Mouse (Mus musculus): ENCODE measurements around the gene Nol9. TPM values are rescaled to one million over a fixed set of nuclear protein-coding genes. Genes with fewer than 3 reads are reported as not detected.

The Nol9 gene
- polyA plus RNA-seq, 2 experiments = 9.8 to 11.5 TPM

DNA sequence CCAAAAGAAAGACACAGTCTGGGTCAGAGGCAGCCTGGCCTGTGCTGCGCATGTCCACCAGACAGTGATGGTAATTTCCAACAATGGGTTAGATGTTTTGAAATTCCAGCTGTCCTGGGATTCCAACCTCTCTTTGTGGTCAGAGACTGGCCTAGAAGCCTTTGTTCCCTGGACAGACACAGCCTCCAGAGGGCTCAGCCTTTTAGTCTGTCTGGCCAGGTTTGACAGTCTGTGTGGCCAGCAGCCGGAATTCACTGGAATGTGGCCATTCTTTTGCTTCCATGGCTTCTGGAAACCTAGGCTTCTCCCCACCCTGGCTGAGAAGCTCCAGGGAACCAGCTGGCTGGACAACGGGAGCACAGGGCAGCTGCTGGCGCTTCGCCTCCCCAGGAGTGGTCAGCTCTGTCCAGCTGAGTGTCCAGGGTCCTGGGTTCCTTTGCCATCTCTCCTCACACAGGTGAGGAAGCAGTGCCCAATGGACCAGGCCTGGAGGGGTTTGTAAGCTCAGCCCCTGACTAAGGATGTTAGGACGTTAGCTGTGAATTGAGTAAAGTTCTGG is 29.1 kb downstream of the Nol9 start:
- Histone ChIP-seq H3K4me1 (replicated peaks; ENCODE audit: control insufficient read depth in 2 of 2, insufficient read depth in 2 of 2, low read length in 1 of 2) (no peaks in the 10 kb centered on the region), H3K36me3 (replicated peaks; ENCODE audit: control insufficient read depth, insufficient read depth, low read depth) (no peaks in the 10 kb centered on the region), H3K27me3 (ENCODE audit: control insufficient read depth, insufficient read depth, low read length) (no peaks in the 10 kb centered on the region), H3K27ac (no peak overlapping the region), H3K4me2 (ENCODE audit: low read depth) (no peak overlapping the region), H3K9me3 (ENCODE audit: control insufficient read depth, low read length) (no peaks in the 10 kb centered on the region), H3K9ac (replicated peaks) (no peak overlapping the region), H3K4me3 (ENCODE audit: insufficient read depth in 1 of 2, low read depth in 2 of 2, low read length in 2 of 2) (no peak overlapping the region)
- whole genome bisulfite sequencing (ENCODE audit: insufficient replicate concordance) = 75% methylated on average over 6 of the region's 6 CpGs
- no peak for ATAC-seq (ENCODE audit: insufficient read depth)
- no peak for DNase-seq (ENCODE audit: low read depth in 3 of 3, low spot score in 3 of 3)
- no peak for TF ChIP-seq CTCF (IDR thresholded peaks at IDR 0.05; ENCODE audit: low read depth)
- no peak for TF ChIP-seq EP300 (IDR thresholded peaks at IDR 0.05; ENCODE audit: low read depth)

DNA sequence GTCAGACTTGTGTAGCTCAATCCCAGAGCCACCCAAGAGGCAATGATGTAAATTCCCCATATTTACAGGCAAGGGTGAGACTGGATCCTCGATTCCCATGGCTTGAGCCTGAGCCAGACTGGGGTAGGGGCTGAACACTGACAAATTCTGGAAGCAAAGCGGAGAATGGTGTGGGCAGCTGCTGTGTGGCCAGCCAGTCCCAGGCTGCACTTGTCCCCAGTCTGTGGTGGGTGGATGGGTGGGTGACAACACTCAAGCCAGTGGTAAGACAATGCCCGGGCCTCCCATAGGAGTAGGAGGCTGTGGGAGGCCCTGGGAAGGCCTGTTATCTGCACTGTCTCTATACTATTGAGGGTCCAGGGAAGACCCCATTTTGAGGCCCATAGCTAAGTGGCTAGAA is 30.1 kb downstream of the Nol9 start:
- WGBS (ENCODE audit: insufficient replicate concordance) = 64% methylated on average over 3 of the region's 3 CpGs
- Histone ChIP-seq H3K27me3 (ENCODE audit: control insufficient read depth, insufficient read depth, low read length) (no peaks in the 10 kb centered on the region), H3K9ac (replicated peaks) (no peak overlapping the region), H3K9me3 (ENCODE audit: control insufficient read depth, low read length) (no peaks in the 10 kb centered on the region), H3K4me3 (ENCODE audit: insufficient read depth in 1 of 2, low read depth in 2 of 2, low read length in 2 of 2) (no peak overlapping the region), H3K4me2 (ENCODE audit: low read depth) (no peak overlapping the region), H3K27ac (no peak overlapping the region), H3K4me1 (replicated peaks; ENCODE audit: control insufficient read depth in 2 of 2, insufficient read depth in 2 of 2, low read length in 1 of 2) (no peaks in the 10 kb centered on the region), H3K36me3 (replicated peaks; ENCODE audit: control insufficient read depth, insufficient read depth, low read depth) (no peaks in the 10 kb centered on the region)
- no peak for DNase-seq (ENCODE audit: low read depth in 3 of 3, low spot score in 3 of 3)
- no peak for ATAC-seq (ENCODE audit: insufficient read depth)
- TF ChIP-seq CTCF (IDR thresholded peaks at IDR 0.05; ENCODE audit: low read depth) (no peak), EP300 (IDR thresholded peaks at IDR 0.05; ENCODE audit: low read depth) (no peak)

DNA sequence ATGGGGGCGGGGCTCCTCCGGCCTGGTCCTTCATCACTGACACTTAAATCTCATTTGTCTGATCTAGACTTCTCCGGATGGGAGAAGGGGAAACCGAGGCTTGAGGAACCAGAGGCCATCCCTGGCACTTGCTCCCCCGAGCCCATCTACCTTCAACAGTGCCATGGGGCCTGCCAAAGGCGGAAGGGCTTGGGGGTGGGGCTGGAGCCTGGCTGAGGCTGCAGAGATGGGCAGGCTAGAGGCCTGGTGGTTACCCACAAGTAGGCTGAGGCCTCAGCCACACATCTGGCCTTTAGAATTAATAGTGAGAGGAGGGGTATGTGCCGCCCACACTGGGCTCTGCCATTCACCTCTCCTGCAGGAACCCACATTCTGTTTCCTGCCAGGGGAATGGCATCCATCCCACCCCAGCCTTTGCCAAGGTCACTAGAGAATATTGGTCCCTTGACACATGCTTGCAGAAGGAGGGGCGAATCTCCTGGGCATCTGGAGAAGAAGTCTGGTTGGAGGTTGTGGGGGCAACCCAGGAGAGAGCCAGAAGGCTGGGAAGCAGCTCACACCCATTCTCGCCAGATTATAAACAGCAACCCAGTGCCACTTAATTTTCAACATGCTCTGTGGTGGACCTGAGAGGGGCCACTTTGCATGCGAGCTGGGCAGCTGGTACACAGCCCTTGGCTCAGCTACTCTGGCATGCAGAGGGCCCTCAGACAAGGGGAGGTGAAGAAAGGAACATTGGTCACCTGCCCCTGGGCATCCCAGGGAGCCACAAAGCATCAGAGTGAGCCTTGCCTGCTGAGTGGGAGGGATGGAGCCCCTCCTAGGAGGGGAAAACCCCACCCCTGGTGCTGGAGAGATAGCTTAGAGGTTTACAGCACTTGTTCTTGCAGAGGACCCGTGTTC is 31.6 kb downstream of the Nol9 start:
- Histone ChIP-seq H3K36me3 (replicated peaks; ENCODE audit: control insufficient read depth, insufficient read depth, low read depth) (no peaks in the 10 kb centered on the region), H3K4me2 (ENCODE audit: low read depth) (no peak overlapping the region), H3K4me3 (ENCODE audit: insufficient read depth in 1 of 2, low read depth in 2 of 2, low read length in 2 of 2) (no peak overlapping the region), H3K9me3 (ENCODE audit: control insufficient read depth, low read length) (no peaks in the 10 kb centered on the region), H3K9ac (replicated peaks) (no peak overlapping the region), H3K4me1 (replicated peaks; ENCODE audit: control insufficient read depth in 2 of 2, insufficient read depth in 2 of 2, low read length in 1 of 2) (no peaks in the 10 kb centered on the region), H3K27ac (no peak overlapping the region), H3K27me3 (ENCODE audit: control insufficient read depth, insufficient read depth, low read length) (no peaks in the 10 kb centered on the region)
- no peak for TF ChIP-seq CTCF (IDR thresholded peaks at IDR 0.05; ENCODE audit: low read depth)
- no peak for TF ChIP-seq EP300 (IDR thresholded peaks at IDR 0.05; ENCODE audit: low read depth)
- 41% methylated on average over 11 of the region's 11 CpGs for WGBS (ENCODE audit: insufficient replicate concordance)
- no peak for DNase-seq (ENCODE audit: low read depth in 3 of 3, low spot score in 3 of 3)
- ATAC-seq (ENCODE audit: insufficient read depth) = no peak

DNA sequence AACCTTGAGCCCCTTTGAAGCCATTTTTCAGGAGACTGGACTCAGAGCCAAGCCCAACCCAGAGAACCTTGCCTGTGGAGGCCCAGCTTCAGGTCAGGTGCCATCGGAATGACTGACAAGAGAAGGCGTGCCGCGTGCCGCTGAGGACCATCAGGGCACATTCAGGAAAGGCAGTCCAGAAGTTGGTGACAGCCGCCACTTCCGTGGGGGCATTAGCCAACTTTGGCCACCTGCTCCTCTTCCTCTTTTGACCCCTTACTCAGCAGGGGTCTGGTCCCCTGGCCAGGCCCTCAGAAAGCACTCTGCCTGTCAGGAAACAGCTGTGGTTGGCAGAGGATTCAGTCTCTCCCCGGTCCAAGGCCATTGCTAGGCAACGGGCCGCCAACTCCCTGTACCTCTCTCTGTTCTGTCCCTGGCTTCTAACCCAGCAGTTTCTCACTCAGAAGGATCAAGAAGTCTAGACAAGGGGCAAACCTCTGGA is 33.0 kb downstream of the Nol9 start, which contains the start of gene Plekhg5:
Plekhg5 (plus strand) TSS at position 378 of the 481 bp plus-strand sequence.
- no peak for DNase-seq (ENCODE audit: low read depth in 3 of 3, low spot score in 3 of 3)
- Histone ChIP-seq H3K27ac (no peak within 1 kb of the TSS), H3K9ac (replicated peaks) (no peak within 1 kb of the TSS), H3K9me3 (ENCODE audit: control insufficient read depth, low read length) (no peaks in the 10 kb centered on the region), H3K4me2 (ENCODE audit: low read depth) (no peak within 1 kb of the TSS), H3K4me3 (ENCODE audit: insufficient read depth in 1 of 2, low read depth in 2 of 2, low read length in 2 of 2) (no peak within 1 kb of the TSS), H3K4me1 (replicated peaks; ENCODE audit: control insufficient read depth in 2 of 2, insufficient read depth in 2 of 2, low read length in 1 of 2) (no peaks in the 10 kb centered on the region), H3K36me3 (replicated peaks; ENCODE audit: control insufficient read depth, insufficient read depth, low read depth) (no peaks in the 10 kb centered on the region), H3K27me3 (ENCODE audit: control insufficient read depth, insufficient read depth, low read length) (no peaks in the 10 kb centered on the region)
- no peak; the same call in 1 of the 2 replicates for ATAC-seq (ENCODE audit: insufficient read depth)
- no peak for TF ChIP-seq EP300 (IDR thresholded peaks at IDR 0.05; ENCODE audit: low read depth)
- no peak for TF ChIP-seq CTCF (IDR thresholded peaks at IDR 0.05; ENCODE audit: low read depth)
- WGBS (ENCODE audit: insufficient replicate concordance) = 19% methylated on average over 10 of the region's 10 CpGs

DNA sequence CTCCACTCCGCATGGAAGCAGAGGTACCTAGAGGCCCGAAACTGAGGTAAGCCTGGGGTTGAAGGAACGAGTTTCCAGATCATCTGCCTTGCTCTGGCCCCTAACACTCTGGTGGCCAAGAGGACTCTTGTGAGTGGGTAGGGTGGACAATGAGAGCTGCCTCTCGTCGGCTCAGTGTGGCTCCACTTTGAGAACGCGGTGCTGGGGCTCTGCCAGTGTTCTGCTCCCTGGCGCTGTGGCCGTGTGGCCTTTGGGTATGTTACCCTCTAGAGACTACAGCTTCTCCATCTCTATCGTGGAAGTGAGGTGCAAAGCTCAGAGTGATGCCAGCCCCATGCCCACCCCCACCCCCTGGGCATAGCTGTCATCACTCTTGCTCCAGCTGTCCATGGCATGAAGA is 33.5 kb downstream of the Nol9 start:
- no peak overlapping the region for H3K9ac ChIP-seq (replicated peaks)
- no peak overlapping the region for H3K27ac ChIP-seq
- no peak for DNase-seq (ENCODE audit: low read depth in 3 of 3, low spot score in 3 of 3)
- H3K4me3 ChIP-seq (ENCODE audit: insufficient read depth in 1 of 2, low read depth in 2 of 2, low read length in 2 of 2) = no peak overlapping the region
- TF ChIP-seq EP300 (IDR thresholded peaks at IDR 0.05; ENCODE audit: low read depth) (no peak), CTCF (IDR thresholded peaks at IDR 0.05; ENCODE audit: low read depth) (no peak)
- no peaks in the 10 kb centered on the region for H3K36me3 ChIP-seq (replicated peaks; ENCODE audit: control insufficient read depth, insufficient read depth, low read depth)
- ATAC-seq (ENCODE audit: insufficient read depth) = no peak
- no peak overlapping the region for H3K4me2 ChIP-seq (ENCODE audit: low read depth)
- no peaks in the 10 kb centered on the region for H3K9me3 ChIP-seq (ENCODE audit: control insufficient read depth, low read length)
- 57% methylated on average over 10 of the region's 10 CpGs for WGBS (ENCODE audit: insufficient replicate concordance)
- no peaks in the 10 kb centered on the region for H3K4me1 ChIP-seq (replicated peaks; ENCODE audit: control insufficient read depth in 2 of 2, insufficient read depth in 2 of 2, low read length in 1 of 2)
- H3K27me3 ChIP-seq (ENCODE audit: control insufficient read depth, insufficient read depth, low read length) = no peaks in the 10 kb centered on the region
